Mouse (Mus musculus) embryonic facial prominence, embryonic 11.5 days (tissue): ENCODE measurements around the gene Vmn1r50. TPM values are rescaled to one million over a fixed set of nuclear protein-coding genes. Genes with fewer than 3 reads are reported as not detected.
"Not testable (repeated sequence)": the region's sequence is repeated elsewhere in the genome, so short reads cannot be mapped to it uniquely, and the experiment has no call there.

Experiments
- ATAC-seq: fragments of 200-750 bp; cut with Nextera tagmentation; replicated peaks from 2 replicates; pipeline ENCODE4 v1.8.0; 2017; ENCODE audit warnings: low read depth; ENCODE audit not compliant: insufficient number of reproducible peaks, low FRiP score, low TSS enrichment
- DNase-seq: peaks from one replicate; pipeline ENCODE4 v3.0.0-alpha.2; 2015; ENCODE audit warnings: low spot score
- H3K27ac ChIP-seq: fragments of 300-500 bp; sonication (generic); replicated peaks from 2 replicates; pipeline ENCODE4 v1.5.1; 2014; ENCODE audit warnings: mild to moderate bottlenecking, low read depth, low read length, control low read depth
- H3K27me3 ChIP-seq: fragments of 300-500 bp; sonication (generic); 2 replicates; pipeline ENCODE4 v1.6.1; 2014; ENCODE audit warnings: mild to moderate bottlenecking, low read length, moderate library complexity, mixed read lengths; ENCODE audit not compliant: control insufficient read depth, insufficient read depth
- H3K36me3 ChIP-seq: fragments of 300-500 bp; sonication (generic); replicated peaks from 2 replicates; pipeline ENCODE4 v1.6.1; 2014; ENCODE audit warnings: low read depth, mild to moderate bottlenecking, low read length, moderate library complexity, mixed read lengths; ENCODE audit not compliant: control insufficient read depth, insufficient read depth
- H3K4me1 ChIP-seq: fragments of 300-500 bp; sonication (generic); 2 replicates; pipeline ENCODE4 v1.6.1; 2014; ENCODE audit warnings: low read length, mixed read lengths; ENCODE audit not compliant: control insufficient read depth, insufficient read depth
- H3K4me2 ChIP-seq: fragments of 300-500 bp; sonication (generic); 2 replicates; pipeline ENCODE4 v1.6.1; 2014; ENCODE audit warnings: low read depth, mild to moderate bottlenecking, control low read depth, low read length, moderate library complexity
- H3K4me3 ChIP-seq: fragments of 300-500 bp; sonication (generic); 2 replicates; pipeline ENCODE4 v1.5.1; 2014; ENCODE audit warnings: low read depth, low read length, control low read depth
- H3K9ac ChIP-seq: fragments of 300-500 bp; sonication (generic); replicated peaks from 2 replicates; pipeline ENCODE4 v1.6.1; 2014; ENCODE audit warnings: mild to moderate bottlenecking, control low read depth, low read length
- H3K9me3 ChIP-seq: fragments of 300-500 bp; sonication (generic); replicated peaks from 2 replicates; pipeline ENCODE4 v1.6.1; 2016; ENCODE audit warnings: mild to moderate bottlenecking, low read length, inconsistent platforms, mixed read lengths; ENCODE audit not compliant: control insufficient read depth
- WGBS: fragments of 180-500 bp; shearing (Covaris S2); extraction: QIAGEN DNeasy Blood & Tissue Kit; methylation state at CpG from one replicate; pipeline ENCODE4 v1.1.7; 2014; 5-methylcytosine and 5-hydroxymethylcytosine counted together
- polyA plus RNA-seq: library from polyadenylated mRNA; unstranded; fragments of >200 nt; fragmentation: Nextera tagmentation; extraction: Ambion mirVana; gene quantifications from 2 replicates; pipeline ENCODE4 v1.2.1, GENCODE M21; 2014

Vmn1r50 gene
- polyA plus RNA-seq, result not detected in 2 replicates

GRCm38 (mm10) chr6:90101130-90101529, at the start of gene Vmn1r50:
TSS of gene Vmn1r50 (plus strand) at chr6:90101430.
- no peaks in the 10 kb centered on the region for H3K36me3 ChIP-seq
- H3K9me3 ChIP-seq, result no peaks in the 10 kb centered on the region
- H3K9ac ChIP-seq, result no peak within 1 kb of the TSS
- DNase-seq (no peak), ATAC-seq (no peak)
- H3K4me2 ChIP-seq, result no peak within 1 kb of the TSS
- 62% methylated on average over 2 of the region's 2 CpGs for WGBS
- no peaks in the 10 kb centered on the region for H3K27me3 ChIP-seq
- no peak within 1 kb of the TSS for H3K27ac ChIP-seq
- H3K4me1 ChIP-seq, result no peaks in the 10 kb centered on the region
- H3K4me3 ChIP-seq, result no peak within 1 kb of the TSS

DNA sequence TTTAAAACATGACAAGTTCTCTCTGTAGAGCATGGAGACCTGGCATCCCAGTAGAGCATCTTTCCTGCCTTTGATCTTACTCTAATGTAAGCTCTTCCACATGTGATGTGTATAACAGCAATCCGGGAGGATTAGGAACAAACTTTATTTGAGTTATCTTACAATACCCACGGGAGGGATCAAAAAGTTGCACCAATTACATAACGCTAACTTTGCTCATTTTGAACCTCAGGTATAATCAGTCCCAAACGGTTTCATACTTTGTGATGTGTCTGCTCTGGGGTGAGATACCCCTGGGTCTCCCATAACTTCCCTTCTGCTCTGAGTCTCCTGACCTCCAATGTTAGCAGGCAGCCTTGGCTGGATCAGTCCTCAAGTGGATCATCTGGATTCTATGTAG, 22.8 kb upstream of the Vmn1r50 start, which contains the start of gene Vmn1r49:
Gene Vmn1r49, minus strand, starts transcription at position 101 of the 400 bp plus-strand sequence.
- Histone ChIP-seq H3K4me3 (no peak within 1 kb of the TSS), H3K9ac (no peak within 1 kb of the TSS), H3K27me3 (no peaks in the 10 kb centered on the region), H3K9me3 (no peaks in the 10 kb centered on the region), H3K4me1 (no peaks in the 10 kb centered on the region), H3K4me2 (no peak within 1 kb of the TSS), H3K36me3 (no peaks in the 10 kb centered on the region), H3K27ac (no peak within 1 kb of the TSS)
- DNase-seq, result no peak
- no peak for ATAC-seq
- WGBS, result 71% methylated on average over 4 of the region's 4 CpGs

DNA sequence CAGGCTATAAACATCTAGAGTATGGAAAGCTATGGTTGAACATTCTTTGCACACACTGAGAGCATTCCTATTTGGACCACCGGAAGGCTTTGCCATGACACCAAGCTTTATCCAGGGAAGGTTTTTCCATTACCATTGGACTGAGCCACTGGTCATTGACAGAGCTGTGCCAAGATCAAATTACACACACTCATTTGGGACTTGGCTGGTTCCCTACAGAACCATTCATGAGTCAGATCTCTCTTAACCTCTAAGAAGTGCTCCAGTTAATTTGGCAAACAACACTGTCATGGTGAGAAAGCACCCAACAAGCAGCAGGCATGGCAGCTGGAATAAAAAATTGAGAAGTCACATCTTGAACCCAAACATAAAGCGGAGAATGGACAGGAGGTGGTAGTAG, 664 bp upstream of the Vmn1r50 start:
- Histone ChIP-seq H3K27ac (no peak overlapping the region), H3K4me2 (no peak overlapping the region), H3K36me3 (no peaks in the 10 kb centered on the region), H3K27me3 (no peaks in the 10 kb centered on the region), H3K9ac (no peak overlapping the region), H3K4me3 (no peak overlapping the region), H3K4me1 (no peaks in the 10 kb centered on the region), H3K9me3 (no peaks in the 10 kb centered on the region)
- DNase-seq (no peak), ATAC-seq (no peak)
- WGBS, result 82% methylated on average over 2 of the region's 2 CpGs

- 79% methylated on average over 1 of the region's 1 CpGs for WGBS
- H3K27me3 ChIP-seq, H3K27ac ChIP-seq, DNase-seq, H3K4me2 ChIP-seq, H3K4me3 ChIP-seq, H3K36me3 ChIP-seq, ATAC-seq, H3K4me1 ChIP-seq, H3K9ac ChIP-seq, H3K9me3 ChIP-seq: not testable (repeated sequence)
Observed at GRCm38 (mm10) chr6:90122296-90122695, 21.1 kb downstream of the Vmn1r50 start, which contains the start of gene Vmn1r51. TSS of gene Vmn1r51 (plus strand) at chr6:90122596.

Other genes with a start within 250 kb of the Vmn1r50 start
- gene Vmn1r42, start 225.0 kb upstream of the Vmn1r50 start, polyA plus RNA-seq, result not detected in 2 replicates
- not detected in 2 replicates for gene Vmn1r43, start 225.0 kb upstream of the Vmn1r50 start, polyA plus RNA-seq
- not detected in 2 replicates for gene Vmn1r44, start 217.8 kb upstream of the Vmn1r50 start, polyA plus RNA-seq
- gene Vmn1r45, start 160.8 kb upstream of the Vmn1r50 start, polyA plus RNA-seq, result not detected in 2 replicates
- not detected in 2 replicates for gene Vmn1r46, start 132.1 kb upstream of the Vmn1r50 start, polyA plus RNA-seq
- gene Vmn1r47, start 85.3 kb upstream of the Vmn1r50 start, polyA plus RNA-seq, result not detected in 2 replicates
- gene Vmn1r48, start 64.6 kb upstream of the Vmn1r50 start, polyA plus RNA-seq, result not detected in 2 replicates
- not detected in 2 replicates for gene Vmn1r49, start 22.9 kb upstream of the Vmn1r50 start, polyA plus RNA-seq
- not detected in 2 replicates for gene Vmn1r51, start 21.2 kb downstream of the Vmn1r50 start, polyA plus RNA-seq
- gene Vmn1r52, start 73.4 kb downstream of the Vmn1r50 start, polyA plus RNA-seq, result not detected in 2 replicates
- not detected in 2 replicates for gene V1ra8, start 101.4 kb downstream of the Vmn1r50 start, polyA plus RNA-seq
- gene Vmn1r53, start 123.0 kb downstream of the Vmn1r50 start, polyA plus RNA-seq, result not detected in 2 replicates
- not detected in 2 replicates for gene Vmn1r54, start 144.9 kb downstream of the Vmn1r50 start, polyA plus RNA-seq
- gene BC048671, start 199.8 kb downstream of the Vmn1r50 start, polyA plus RNA-seq, result not detected in 2 replicates
- not detected in 2 replicates for gene Chst13, start 223.8 kb downstream of the Vmn1r50 start, polyA plus RNA-seq
- not detected in 2 replicates for gene Uroc1, start 231.9 kb downstream of the Vmn1r50 start, polyA plus RNA-seq